Mouse (Mus musculus) layer of hippocampus, postnatal 25 days (tissue): ENCODE results near the gene Cebpg. TPM values are rescaled to one million over a fixed set of nuclear protein-coding genes. Genes with fewer than 3 reads are reported as not detected.

ENCODE experiments used
- DNase-seq, 2 experiments: peaks; one replicate each; pipeline ENCODE4 v3.0.0; 2022; ENCODE audit warnings: mixed read lengths in 2 of 2, low spot score in 1 of 2; ENCODE audit errors: extremely low spot score in 1 of 2
- microRNA-seq, 2 experiments: library from miRNA; unstranded; fragments of <30 nt; microRNA quantifications; one replicate each; pipeline ENCODE4 v1.2.0; 2021
- total RNA-seq, 2 experiments: library from RNA; stranded (reverse); gene quantifications; 2 replicates each; pipeline ENCODE4 v1.2.3; 2021

Cebpg gene
- total RNA-seq, 2 experiments from 2014 or later: 26.1 to 27.7 TPM

DNA sequence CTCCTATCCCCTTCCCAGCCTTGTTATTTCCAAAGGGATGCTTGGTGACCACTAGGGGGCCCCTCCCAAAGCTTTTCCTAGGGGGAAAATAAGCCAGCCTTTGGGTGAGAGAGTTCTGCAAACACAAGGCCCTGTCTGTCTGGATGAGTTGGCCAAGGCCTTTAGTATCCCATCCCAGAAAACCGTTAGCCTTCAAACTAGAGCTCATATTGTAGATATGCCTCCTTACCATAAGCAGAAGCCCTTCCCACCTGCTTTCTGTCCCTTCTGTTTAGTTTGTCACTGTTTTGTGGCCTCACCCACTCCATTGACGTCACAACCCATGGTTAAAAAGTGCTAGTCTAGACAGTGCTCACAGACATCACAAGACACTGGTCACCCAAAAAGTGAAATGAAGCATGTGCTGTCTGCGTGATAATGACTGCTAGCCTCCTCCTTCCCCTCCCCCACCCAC lies 29.5 kb downstream of the Cebpg start:
- peak in 1 of 2 experiments; percentile 48 for DNase-seq

DNA sequence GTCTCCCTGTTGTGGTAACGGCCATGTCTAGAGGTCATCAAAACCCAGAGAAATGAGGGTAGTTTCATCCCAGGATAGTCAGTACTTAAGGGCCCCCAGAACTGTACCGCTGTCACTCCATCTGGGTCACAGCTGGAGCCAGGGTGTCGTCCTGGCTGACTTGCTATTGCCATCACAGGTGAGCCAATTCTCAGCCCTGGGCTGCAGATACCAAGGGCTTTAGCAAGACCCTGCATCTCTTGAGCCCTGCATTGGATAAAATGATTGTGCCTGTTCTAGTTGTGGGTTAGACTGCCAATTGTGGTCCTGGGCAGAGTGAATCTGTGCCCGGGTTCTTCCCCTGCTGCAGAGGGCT lies 30.1 kb downstream of the Cebpg start:
- DNase-seq: no peak

DNA sequence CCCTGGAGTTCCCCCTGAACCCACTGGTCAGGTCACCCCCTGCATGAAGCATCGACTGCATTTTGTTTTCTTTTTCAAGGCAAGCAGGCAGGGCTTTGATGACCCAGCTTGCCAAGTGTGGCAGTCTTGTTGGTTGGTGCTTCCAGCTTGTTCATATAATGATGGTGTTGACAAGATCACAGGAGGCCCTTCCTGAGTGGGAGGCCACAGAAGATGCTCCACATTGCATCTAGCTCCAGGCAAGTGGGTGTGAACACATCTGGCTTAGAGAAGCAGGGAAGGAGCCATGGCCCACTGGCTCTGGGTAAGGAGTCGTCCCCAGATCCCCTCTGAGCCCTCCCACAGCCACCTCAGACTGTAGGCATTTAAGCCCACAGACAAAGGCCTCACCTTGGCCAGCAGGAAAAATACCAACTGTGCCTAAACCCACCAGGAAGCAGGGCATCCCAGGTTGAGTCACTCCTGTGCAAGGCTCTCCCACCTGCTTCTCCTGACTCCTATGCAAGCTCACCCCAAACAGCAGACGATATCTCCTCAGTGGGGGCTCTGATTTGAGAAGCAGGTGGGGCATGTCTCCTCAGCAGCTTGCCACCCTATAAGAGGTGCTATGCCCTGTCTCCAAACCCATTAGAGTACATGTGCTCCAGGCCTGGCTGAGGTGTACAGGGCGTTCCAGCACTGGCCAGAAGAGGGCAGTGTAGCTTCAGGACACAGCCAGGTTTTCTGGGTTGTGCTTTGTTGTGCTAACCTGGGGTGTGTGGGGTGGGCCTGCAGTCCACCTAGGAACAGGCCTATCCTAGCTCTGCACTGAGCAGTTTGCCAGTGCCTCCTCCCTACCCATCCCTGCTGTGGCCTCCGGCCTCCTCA lies 30.7 kb downstream of the Cebpg start:
- DNase-seq: peak; percentile 77 to 92

DNA sequence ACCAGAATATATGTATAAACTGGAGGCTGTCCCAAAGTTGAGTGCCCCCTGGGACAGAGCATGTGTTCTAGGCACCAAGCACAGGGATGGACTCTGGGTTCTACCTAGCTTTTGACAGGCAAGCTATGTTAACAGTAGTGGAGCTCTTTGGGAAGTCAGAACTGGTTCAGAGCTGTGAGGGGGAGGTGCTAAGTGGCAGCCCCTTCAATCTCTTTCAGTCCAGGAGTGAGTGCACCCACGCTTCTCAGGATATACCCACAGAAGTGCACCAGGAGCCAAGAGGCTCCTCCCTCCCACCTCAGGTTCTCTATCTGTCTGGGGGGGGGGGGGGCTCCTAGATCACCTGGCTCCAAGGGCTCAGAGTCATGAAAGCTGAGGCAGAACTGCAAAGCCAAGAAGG lies 31.9 kb downstream of the Cebpg start:
- DNase-seq: no peak

DNA sequence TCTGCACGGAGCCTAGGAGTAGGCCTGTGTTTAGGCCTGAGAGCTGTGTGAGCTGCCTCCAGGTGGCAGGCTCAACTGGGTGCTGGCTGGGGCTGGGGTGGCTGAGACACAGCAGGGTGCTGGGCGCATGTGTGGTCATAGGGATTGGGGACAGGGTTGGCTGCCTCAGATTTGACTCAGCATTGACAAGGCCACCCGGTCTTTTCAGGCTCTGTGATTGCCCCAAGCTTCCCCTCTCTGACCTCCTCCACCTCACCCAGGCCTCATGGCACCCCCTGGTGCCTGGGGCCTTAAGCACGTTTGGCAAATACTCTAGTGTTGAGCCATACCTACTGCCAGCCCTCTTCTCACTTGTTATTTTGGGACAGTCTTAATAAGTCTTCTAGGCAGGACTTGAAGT lies 33.1 kb downstream of the Cebpg start:
- no peak for DNase-seq

DNA sequence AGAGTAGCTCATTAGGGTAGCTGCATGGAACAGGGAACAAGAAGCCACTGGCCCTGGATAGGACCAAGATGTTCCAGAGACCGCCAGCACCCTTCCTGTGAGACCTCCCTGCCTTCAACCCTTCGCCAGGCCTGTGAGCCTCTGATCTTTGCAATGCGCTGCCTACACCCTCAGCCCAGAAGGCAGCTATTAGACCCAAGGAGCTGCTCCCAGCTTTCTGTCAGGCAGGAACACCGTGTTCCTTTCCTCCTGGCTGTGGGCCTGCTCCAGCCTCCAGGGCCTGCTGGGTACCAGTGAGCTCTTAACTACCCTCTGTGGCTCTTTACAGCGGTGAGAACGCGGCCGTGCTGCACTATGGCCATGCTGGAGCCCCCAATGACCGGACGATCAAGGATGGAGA lies 35.0 kb downstream of the Cebpg start:
- DNase-seq: no peak

DNA sequence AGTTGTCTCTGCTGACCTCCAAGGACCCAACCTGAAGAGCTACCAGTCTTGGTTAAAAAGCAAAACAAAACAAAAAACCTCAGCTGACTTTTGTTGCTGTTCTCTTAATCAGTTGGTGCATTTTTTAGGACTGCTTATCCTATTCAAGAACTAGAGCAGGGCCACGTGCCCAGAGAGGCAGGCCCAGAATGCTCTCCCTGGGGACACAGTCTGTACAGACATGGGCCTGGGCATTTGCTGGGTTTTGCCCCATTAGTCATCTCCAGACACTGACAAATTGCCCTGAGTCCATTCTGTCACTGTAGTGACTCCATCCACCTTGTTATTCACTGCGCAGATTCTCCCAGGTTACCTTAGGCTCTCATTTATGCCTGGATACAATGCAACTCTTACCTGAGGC lies 41.1 kb downstream of the Cebpg start:
- no peak for DNase-seq

DNA sequence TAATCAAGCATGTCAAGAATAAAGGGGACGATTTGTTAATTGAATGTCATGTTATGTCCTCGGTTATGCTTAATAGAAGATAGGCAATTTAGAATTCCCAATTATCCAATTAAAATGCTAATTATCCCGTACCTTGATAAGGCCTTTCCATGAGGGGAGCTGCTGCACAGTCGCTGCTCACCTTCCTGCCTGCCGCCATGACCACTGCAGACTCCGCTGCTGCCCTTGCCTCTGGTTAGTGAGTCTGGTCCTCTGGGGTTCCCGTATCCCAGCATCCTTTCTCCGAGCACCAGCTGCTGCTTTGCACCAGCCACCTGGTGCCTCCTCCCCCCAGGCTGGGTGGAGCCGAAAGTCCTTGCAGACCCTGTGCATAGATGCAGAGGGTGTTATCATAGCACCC lies 43.1 kb downstream of the Cebpg start:
- DNase-seq: no peak

DNA sequence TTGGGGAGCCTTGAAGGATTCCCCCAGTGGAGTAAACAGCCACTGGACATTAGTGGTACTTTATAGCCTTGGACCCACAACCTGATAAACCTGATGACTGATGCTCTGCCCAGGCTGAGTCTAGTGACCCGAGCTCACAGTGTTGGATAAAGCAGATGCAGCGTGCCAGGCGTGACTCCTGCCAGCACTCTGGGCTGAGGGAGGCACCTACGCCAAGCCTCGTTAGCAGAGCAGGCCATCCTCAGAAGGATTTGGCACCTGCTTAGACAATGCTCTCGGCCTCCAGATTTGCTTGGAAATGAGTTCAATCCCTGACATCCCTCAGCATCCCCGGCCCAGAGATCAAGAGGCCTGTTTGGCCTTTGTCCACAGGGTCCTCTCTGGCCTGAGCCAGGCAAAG lies 49.7 kb downstream of the Cebpg start:
- no peak for DNase-seq

DNA sequence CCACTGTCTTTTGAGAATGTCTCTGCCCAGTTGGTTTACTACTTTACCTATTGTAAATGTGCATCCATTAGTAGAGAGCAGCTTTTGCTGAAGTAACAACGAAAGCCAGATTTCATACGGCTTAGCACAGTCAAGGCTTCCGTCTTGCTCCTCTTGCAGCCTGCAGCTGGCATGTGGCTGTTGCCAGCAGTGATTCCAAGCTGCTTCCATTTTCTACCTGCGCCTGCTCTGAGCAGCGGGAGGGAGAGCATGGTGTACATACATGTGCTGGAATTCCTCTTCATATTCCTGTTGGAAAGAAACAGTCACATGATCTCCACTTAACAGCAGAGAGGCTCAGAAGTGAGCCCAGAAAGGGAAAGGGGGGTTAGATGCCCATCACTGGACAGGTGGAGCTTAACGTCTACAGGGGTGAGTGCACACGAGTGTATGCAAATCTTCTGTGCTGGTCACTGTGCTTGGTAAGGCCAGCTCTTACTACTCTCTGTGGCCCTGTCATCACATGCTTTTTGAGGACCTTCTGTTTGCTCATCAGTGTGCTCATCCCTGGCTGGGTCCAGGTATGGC lies 53.1 kb downstream of the Cebpg start:
- DNase-seq: no peak

DNA sequence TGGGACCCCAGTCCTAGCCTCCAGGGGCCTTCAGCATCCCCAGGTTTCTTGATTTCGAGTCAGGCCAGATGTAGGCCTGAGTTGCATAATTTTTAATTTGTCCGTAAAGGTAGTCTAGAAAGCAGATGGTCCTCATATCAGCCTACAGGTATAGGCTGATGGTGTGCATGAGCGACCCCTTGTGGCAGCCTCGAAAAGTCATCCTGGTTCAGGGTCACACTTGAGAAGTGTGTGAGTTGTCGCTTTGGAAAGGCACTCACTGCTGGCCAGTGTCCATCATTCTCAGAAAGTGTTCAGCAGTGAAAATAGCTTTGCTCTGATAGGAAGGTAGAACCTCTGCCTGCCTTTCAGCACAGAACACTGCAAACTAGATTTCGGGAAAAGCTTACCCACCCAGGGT lies 55.5 kb downstream of the Cebpg start:
- DNase-seq: peak; percentile 31 to 57

Small RNA genes within 50 kb of the gene (microRNA-seq; reads per million reads assigned to microRNA genes)
- 0 reads per million in 2 experiments for gene Gm25033

Other genes with a start within 250 kb of the Cebpg start
- gene Chst8, start 243.9 kb downstream of the Cebpg start, total RNA-seq: 10 to 100 TPM; 31.6 to 34.7 TPM
- 10 to 100 TPM; 28.1 to 30.4 TPM for gene Pepd, start 144.2 kb downstream of the Cebpg start, total RNA-seq
- 10 to 100 TPM; 14.2 to 20.7 TPM for gene Cebpa, start 62.7 kb upstream of the Cebpg start, total RNA-seq
- gene Slc7a10, start 129.8 kb upstream of the Cebpg start, total RNA-seq: 10 to 100 TPM; 49.4 to 52.3 TPM
- 10 to 100 TPM; 69.7 to 76.6 TPM for gene Lrp3, start 158.9 kb upstream of the Cebpg start, total RNA-seq